Mouse (Mus musculus): ENCODE data around the gene Mettl7b. TPM values are rescaled to one million over a fixed set of nuclear protein-coding genes. Genes with fewer than 3 reads are reported as not detected.

Mettl7b gene
- 0.32 TPM in 1 of 2 replicates, not detected in the other for polyA plus RNA-seq (2014; fragmentation: Nextera tagmentation; extraction: Ambion mirVana)

- Histone ChIP-seq H3K4me1 (ENCODE audit: control insufficient read depth in 2 of 2, insufficient read depth in 2 of 2, low read length in 2 of 2) (no peaks in the 10 kb centered on the region; a peak in 1 of 4 replicates), H3K9ac (ENCODE audit: low read length) (no peak within 1 kb of the TSS), H3K4me2 (ENCODE audit: low read length) (no peak within 1 kb of the TSS), H3K36me3 (ENCODE audit: control insufficient read depth, insufficient read depth, low read length) (no peaks in the 10 kb centered on the region), H3K4me3 (ENCODE audit: control insufficient read depth in 1 of 2, insufficient read depth in 1 of 2, low read depth in 1 of 2, low read length in 2 of 2) (no peak within 1 kb of the TSS), H3K9me3 (ENCODE audit: control insufficient read depth, low read length) (no peaks in the 10 kb centered on the region), H3K27ac (replicated peaks in 1 of 2; ENCODE audit: control insufficient read depth in 1 of 2, insufficient read depth in 1 of 2, low read depth in 2 of 2, low read length in 2 of 2) (no peak within 1 kb of the TSS), H3K27me3 (ENCODE audit: control insufficient read depth, insufficient read depth, low read length) (no peaks in the 10 kb centered on the region; the same call in 1 of the 2 replicates)
- ATAC-seq (ENCODE audit: insufficient number of reproducible peaks, insufficient read depth, low FRiP score, low read depth) = no peak
- WGBS = 64% methylated on average over 12 of the region's 12 CpGs
Measured at GRCm38 (mm10) chr10:128960590-128961584, at the start of gene Mettl7b. Gene Mettl7b, minus strand, starts transcription at chr10:128960988.

GRCm38 (mm10) chr10:129010288-129010841 is 49.6 kb upstream of the Mettl7b start, which contains the start of gene Olfr763:
Gene Olfr763, plus strand, starts transcription at chr10:129010791.
- Histone ChIP-seq H3K9ac (ENCODE audit: low read length) (no peak within 1 kb of the TSS), H3K36me3 (ENCODE audit: control insufficient read depth, insufficient read depth, low read length) (no peaks in the 10 kb centered on the region), H3K9me3 (ENCODE audit: control insufficient read depth, low read length) (peaks cover 6% of the 10 kb centered on the region), H3K27me3 (ENCODE audit: control insufficient read depth, insufficient read depth, low read length) (no peaks in the 10 kb centered on the region), H3K27ac (replicated peaks in 1 of 2; ENCODE audit: control insufficient read depth in 1 of 2, insufficient read depth in 1 of 2, low read depth in 2 of 2, low read length in 2 of 2) (no peak within 1 kb of the TSS), H3K4me3 (ENCODE audit: control insufficient read depth in 1 of 2, insufficient read depth in 1 of 2, low read depth in 1 of 2, low read length in 2 of 2) (no peak within 1 kb of the TSS), H3K4me1 (ENCODE audit: control insufficient read depth in 2 of 2, insufficient read depth in 2 of 2, low read length in 2 of 2) (no peaks in the 10 kb centered on the region), H3K4me2 (ENCODE audit: low read length) (no peak within 1 kb of the TSS)
- no peak for ATAC-seq (ENCODE audit: insufficient number of reproducible peaks, insufficient read depth, low FRiP score, low read depth)
- 64% methylated on average over 2 of the region's 2 CpGs for WGBS

DNA sequence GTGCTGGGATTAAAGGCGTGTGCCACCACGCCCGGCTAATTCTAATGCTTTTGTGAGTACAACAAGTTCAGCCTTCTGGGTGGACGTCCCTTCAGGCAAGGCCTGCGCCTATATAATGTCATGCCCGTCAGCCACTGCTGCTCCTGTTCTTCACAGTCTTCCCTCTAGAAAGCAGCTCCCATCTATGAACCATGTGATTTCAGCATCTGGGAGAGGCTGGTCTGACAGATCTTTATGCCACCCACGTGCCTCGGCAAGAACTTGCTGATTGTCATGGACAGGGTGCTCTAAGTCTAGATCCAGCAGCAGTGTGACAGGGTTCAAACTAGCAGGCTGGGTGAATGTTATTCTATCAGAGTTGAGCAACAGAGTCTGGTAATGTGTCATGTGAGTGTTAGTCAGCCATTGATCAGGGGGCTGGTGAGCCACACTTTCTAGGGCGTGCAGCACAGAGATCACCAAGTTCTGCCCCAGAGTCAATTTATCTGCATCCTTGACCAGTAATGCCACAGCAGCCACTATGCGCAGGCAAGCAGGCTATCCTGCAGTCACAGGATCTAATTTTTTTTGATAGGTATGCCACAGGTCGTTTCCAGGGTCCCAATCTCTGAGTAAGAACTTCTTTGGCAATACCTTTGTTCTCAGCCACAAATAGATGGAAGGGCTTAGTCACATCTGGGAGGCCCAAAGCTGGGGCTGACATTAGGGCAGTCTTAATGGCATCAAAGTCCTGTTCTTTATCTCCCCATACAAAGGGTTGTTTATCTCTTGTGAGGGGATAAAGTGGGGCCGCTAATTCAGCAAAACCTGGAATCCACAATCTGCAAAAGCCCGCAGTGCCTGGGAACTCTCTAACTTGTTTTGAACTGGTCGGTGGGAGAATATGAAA is 43.5 kb upstream of the Mettl7b start:
- H3K4me3 ChIP-seq (ENCODE audit: control insufficient read depth in 1 of 2, insufficient read depth in 1 of 2, low read depth in 1 of 2, low read length in 2 of 2) = no peak overlapping the region
- H3K9ac ChIP-seq (ENCODE audit: low read length) = no peak overlapping the region
- no peak overlapping the region for H3K27ac ChIP-seq (replicated peaks in 1 of 2; ENCODE audit: control insufficient read depth in 1 of 2, insufficient read depth in 1 of 2, low read depth in 2 of 2, low read length in 2 of 2)
- H3K27me3 ChIP-seq (ENCODE audit: control insufficient read depth, insufficient read depth, low read length) = no peaks in the 10 kb centered on the region
- H3K4me2 ChIP-seq (ENCODE audit: low read length) = no peak overlapping the region
- no peaks in the 10 kb centered on the region for H3K4me1 ChIP-seq (ENCODE audit: control insufficient read depth in 2 of 2, insufficient read depth in 2 of 2, low read length in 2 of 2)
- ATAC-seq (ENCODE audit: insufficient number of reproducible peaks, insufficient read depth, low FRiP score, low read depth) = no peak
- H3K9me3 ChIP-seq (ENCODE audit: control insufficient read depth, low read length) = peaks cover 6% of the 10 kb centered on the region
- H3K36me3 ChIP-seq (ENCODE audit: control insufficient read depth, insufficient read depth, low read length) = no peaks in the 10 kb centered on the region
- WGBS = 60% methylated on average over 14 of the region's 14 CpGs

DNA sequence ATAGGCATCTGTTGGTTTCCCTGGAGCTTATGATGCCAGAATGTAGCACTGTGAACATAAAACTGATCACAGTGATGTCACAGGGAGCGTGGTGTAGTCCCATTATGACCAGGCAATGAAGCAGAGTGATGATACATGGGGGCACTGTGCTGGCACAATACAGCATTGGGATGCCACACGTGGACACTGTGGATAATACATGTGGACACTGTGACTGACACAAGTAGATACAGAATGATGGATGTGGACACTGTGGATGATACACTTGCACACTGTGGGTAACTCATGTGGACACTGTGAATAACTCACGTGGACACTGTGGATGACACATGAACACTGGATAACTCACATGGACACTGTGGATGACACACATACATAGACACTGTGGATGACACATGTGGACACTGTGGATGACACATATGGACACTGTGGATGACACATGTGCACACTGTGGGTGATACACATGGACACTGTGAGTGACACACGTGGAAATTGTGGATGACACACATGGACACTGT is 35.8 kb upstream of the Mettl7b start:
- H3K4me2 ChIP-seq (ENCODE audit: low read length) = no peak overlapping the region
- no peak overlapping the region for H3K4me3 ChIP-seq (ENCODE audit: control insufficient read depth in 1 of 2, insufficient read depth in 1 of 2, low read depth in 1 of 2, low read length in 2 of 2)
- H3K4me1 ChIP-seq (ENCODE audit: control insufficient read depth in 2 of 2, insufficient read depth in 2 of 2, low read length in 2 of 2) = no peaks in the 10 kb centered on the region
- no peaks in the 10 kb centered on the region for H3K36me3 ChIP-seq (ENCODE audit: control insufficient read depth, insufficient read depth, low read length)
- H3K27me3 ChIP-seq (ENCODE audit: control insufficient read depth, insufficient read depth, low read length) = no peaks in the 10 kb centered on the region
- H3K9me3 ChIP-seq (ENCODE audit: control insufficient read depth, low read length) = no peaks in the 10 kb centered on the region
- H3K9ac ChIP-seq (ENCODE audit: low read length) = no peak overlapping the region
- WGBS = 63% methylated on average over 4 of the region's 4 CpGs
- H3K27ac ChIP-seq (replicated peaks in 1 of 2; ENCODE audit: control insufficient read depth in 1 of 2, insufficient read depth in 1 of 2, low read depth in 2 of 2, low read length in 2 of 2) = no peak overlapping the region
- no peak; the same call in 1 of the 2 replicates for ATAC-seq (ENCODE audit: insufficient number of reproducible peaks, insufficient read depth, low FRiP score, low read depth)

GRCm38 (mm10) chr10:128995796-128996195 is 35.0 kb upstream of the Mettl7b start:
- 88% methylated on average over 1 of the region's 1 CpGs for WGBS

GRCm38 (mm10) chr10:128990994-128991393 is 30.2 kb upstream of the Mettl7b start:
- Histone ChIP-seq H3K36me3 (ENCODE audit: control insufficient read depth, insufficient read depth, low read length) (no peaks in the 10 kb centered on the region), H3K27ac (replicated peaks in 1 of 2; ENCODE audit: control insufficient read depth in 1 of 2, insufficient read depth in 1 of 2, low read depth in 2 of 2, low read length in 2 of 2) (no peak overlapping the region), H3K4me1 (ENCODE audit: control insufficient read depth in 2 of 2, insufficient read depth in 2 of 2, low read length in 2 of 2) (no peaks in the 10 kb centered on the region), H3K4me3 (ENCODE audit: control insufficient read depth in 1 of 2, insufficient read depth in 1 of 2, low read depth in 1 of 2, low read length in 2 of 2) (no peak overlapping the region), H3K4me2 (ENCODE audit: low read length) (no peak overlapping the region), H3K9me3 (ENCODE audit: control insufficient read depth, low read length) (no peaks in the 10 kb centered on the region), H3K9ac (ENCODE audit: low read length) (no peak overlapping the region), H3K27me3 (ENCODE audit: control insufficient read depth, insufficient read depth, low read length) (no peaks in the 10 kb centered on the region)
- ATAC-seq (ENCODE audit: insufficient number of reproducible peaks, insufficient read depth, low FRiP score, low read depth) = no peak

More at GRCm38 (mm10) chr10:128995796-128996195, 35.0 kb upstream of the Mettl7b start:
- H3K9me3 ChIP-seq (ENCODE audit: control insufficient read depth, low read length) = no peaks in the 10 kb centered on the region
- no peaks in the 10 kb centered on the region for H3K36me3 ChIP-seq (ENCODE audit: control insufficient read depth, insufficient read depth, low read length)
- H3K27me3 ChIP-seq (ENCODE audit: control insufficient read depth, insufficient read depth, low read length) = no peaks in the 10 kb centered on the region
- no peak overlapping the region for H3K9ac ChIP-seq (ENCODE audit: low read length)
- no peak overlapping the region for H3K4me3 ChIP-seq (ENCODE audit: control insufficient read depth in 1 of 2, insufficient read depth in 1 of 2, low read depth in 1 of 2, low read length in 2 of 2)
- H3K27ac ChIP-seq (replicated peaks in 1 of 2; ENCODE audit: control insufficient read depth in 1 of 2, insufficient read depth in 1 of 2, low read depth in 2 of 2, low read length in 2 of 2) = no peak overlapping the region
- ATAC-seq (ENCODE audit: insufficient number of reproducible peaks, insufficient read depth, low FRiP score, low read depth) = no peak
- H3K4me2 ChIP-seq (ENCODE audit: low read length) = no peak overlapping the region
- no peaks in the 10 kb centered on the region for H3K4me1 ChIP-seq (ENCODE audit: control insufficient read depth in 2 of 2, insufficient read depth in 2 of 2, low read length in 2 of 2)

All from heart, embryonic 14.5 days (tissue).